Mouse (Mus musculus) T-helper 2 cell (primary cell): Measurements from ENCODE around the gene Cfap46.
"Not testable (repeated sequence)": the region's sequence is repeated elsewhere in the genome, so short reads cannot be mapped to it uniquely, and the experiment has no call there.

Experiments
- in situ Hi-C: fragments of 300-600 bp; cut with MboI, MseI; formaldehyde crosslinking; loops from one replicate; pipeline ENCODE4 v1.15.1; 2025; ENCODE audit warnings: high pct_unique_total_duplicates

The Cfap46 gene

GRCm38 (mm10) chr7:139666871-139667270 lies 16.7 kb downstream of the Cfap46 start:
- in situ Hi-C loops, result no loop called here

DNA sequence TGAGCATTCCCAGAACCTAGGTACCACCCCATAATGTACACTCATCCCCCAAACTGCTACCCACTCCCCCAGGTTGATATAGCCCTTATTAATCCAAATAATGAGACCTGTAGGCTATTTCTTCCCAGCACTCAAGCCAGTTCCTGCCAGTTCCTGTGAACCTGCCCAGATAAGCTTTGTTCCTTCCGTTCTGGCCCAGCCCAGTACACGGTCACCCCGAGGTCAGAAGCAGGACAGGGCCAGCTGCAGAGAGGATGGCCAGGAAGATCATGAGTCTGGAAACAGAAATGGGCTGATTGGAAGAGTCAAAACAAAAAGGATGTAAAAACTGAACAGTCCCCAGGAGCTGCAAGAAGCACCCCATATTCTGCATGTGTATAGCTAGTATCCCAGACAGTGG lies 20.3 kb downstream of the Cfap46 start:
- in situ Hi-C loops, result no loop called here

GRCm38 (mm10) chr7:139659901-139660300 lies 23.7 kb downstream of the Cfap46 start:
- in situ Hi-C loops, result not testable (repeated sequence)

DNA sequence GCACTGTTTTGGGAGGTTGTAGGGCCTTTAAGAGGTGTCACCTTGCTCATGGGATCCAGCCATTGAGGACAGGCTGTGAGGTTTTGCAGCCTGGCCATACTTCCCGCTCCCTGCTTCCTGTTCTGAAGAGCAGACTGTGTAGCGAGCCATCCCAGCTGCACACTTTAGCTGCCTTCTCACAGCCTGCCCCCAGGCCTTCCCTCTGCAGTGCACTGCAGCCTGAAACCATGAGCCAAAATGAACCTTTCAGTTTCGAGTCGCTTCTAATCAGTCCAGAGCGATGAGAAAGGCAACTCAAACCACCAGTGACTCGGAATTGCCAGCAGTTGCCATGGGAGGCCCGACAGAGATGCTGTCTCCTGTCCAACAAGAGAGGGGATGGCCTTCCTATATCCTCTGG lies 33.9 kb downstream of the Cfap46 start:
- in situ Hi-C loops, result loop anchor here (5.0 kb wide), 1 partner anchor 218 kb away; no protein-coding TSS in a partner anchor

DNA sequence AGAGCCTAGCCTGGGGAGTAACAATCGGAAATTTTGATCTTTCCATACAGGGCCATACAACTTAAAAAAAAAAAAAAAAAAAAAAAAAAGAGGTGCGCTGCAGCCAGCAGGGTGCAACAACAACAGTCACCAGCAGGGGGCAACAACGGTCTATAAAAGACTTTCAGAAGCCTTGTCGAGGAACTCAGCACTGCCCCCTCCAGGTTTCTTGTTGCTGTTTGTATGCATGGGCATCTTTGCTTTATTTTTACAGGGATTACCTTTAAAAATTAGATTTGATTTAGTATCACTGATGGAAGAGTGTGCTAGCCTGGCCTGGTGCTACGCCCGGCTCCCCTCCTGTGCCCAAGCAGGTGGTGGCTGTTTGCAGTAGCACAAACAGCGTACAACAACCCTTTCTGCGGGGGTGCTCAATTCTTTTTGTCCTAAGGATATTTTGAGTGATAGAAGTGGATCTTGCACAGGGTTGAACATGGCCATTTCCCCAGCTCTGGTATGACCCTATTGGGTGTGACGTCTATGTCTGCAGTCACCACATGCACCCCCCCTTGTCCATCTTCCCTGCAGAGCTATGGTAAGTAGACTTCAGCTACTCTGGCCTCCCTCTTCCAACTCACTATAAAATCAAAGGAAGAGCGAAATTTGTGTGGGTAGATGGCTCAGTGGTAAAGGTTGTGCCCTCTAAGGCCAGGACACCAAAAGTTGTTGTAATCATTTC lies 35.4 kb downstream of the Cfap46 start:
- in situ Hi-C loops, result no loop called here

DNA sequence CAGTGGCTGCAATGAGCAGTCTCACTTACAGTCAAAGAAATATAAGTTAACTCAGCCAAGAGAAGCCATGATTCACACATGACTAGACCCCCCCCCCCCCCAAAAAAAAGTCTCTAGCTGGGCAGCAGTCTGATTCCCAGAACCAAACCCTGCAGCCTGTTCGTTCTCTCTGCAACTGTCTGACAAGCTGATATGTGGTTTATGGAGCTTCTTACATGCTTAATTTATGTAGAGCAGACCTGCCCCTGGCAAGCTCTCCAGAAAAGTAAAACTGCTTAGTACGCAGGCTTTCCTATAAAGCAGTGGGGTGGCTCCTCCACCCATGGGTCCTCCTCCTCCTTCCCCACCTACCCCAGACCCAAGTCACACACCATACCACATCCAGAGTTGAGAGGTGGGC lies 50.2 kb downstream of the Cfap46 start:
- in situ Hi-C loops, result loop anchor here (10.0 kb wide), 1 partner anchor 231 kb away; no protein-coding TSS in a partner anchor

- in situ Hi-C loops, result no loop called here
Observed at GRCm38 (mm10) chr7:139625156-139625555, 58.5 kb downstream of the Cfap46 start.

GRCm38 (mm10) chr7:139622568-139622967 lies 61.0 kb downstream of the Cfap46 start:
- in situ Hi-C loops, result no loop called here

DNA sequence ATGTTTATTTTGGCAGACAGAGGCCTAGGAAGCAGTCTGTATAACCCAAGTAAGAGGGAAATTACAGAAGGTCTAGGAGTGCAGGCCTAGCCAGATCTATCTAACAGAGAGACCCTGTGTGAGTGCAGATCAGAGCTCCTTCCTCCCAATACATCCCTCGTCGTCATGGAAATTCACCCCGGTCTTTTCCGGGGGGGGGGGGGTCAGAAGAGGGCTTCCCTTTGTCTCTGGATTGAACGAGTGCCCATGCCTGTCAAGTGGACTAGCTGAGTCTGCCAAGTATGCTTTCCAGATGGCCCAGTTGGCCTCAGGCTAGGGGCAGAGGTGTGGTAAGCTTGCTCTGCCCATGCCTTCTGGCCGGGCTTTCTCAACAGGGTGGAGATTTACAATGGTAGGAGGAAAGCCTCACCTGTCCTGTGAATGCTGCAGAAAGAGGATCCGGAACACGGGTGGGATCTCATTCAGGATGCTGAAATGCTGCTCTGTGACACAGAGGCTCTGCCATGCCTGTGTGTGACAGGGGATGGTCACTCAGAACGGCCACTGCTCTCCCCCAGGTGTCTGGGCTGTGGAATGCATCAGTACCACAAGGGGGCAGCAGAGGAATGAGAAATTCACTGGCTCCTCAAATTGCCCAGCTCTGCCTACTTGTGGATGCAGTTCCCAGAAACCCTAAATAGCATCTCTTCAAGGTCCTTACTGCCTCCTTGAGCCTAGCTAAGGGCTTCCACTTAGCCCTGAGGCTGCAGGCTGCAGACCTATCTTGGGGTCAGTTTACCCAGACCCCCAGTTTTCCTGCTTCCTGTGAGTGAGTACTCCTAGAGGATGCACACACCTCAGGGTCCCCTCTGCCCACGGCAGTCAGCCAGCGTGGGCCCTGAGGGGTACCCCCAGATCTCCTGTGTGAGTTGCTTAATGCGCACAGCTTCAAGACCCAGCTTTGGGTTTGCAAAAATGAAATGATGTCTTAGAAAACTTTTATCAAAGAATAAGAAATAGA lies 67.5 kb downstream of the Cfap46 start:
- in situ Hi-C loops, result no loop called here

GRCm38 (mm10) chr7:139610328-139610727 lies 73.3 kb downstream of the Cfap46 start:
- in situ Hi-C loops, result no loop called here

DNA sequence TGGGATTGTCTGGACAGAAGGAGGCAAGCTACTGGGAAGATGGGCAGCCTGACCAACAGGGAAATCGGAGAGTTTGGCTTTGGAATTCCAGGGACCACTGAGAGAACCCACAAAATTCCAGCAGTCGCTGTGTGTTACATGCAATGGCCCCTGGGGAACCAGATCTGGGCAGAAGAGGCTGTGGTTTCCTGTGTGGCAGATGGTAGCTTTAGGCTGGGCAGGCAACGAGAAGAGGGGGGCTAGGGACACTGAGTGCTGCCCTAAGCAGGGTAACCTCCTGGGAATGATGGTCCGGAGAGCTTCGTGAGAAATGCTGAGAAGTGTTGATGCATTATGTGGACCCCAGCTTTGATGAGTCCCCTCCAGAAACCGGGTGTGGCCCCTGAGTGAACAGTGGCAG lies 87.8 kb downstream of the Cfap46 start:
- in situ Hi-C loops, result no loop called here

- in situ Hi-C loops, result no loop called here
Observed at GRCm38 (mm10) chr7:139595311-139595710, 88.3 kb downstream of the Cfap46 start.

DNA sequence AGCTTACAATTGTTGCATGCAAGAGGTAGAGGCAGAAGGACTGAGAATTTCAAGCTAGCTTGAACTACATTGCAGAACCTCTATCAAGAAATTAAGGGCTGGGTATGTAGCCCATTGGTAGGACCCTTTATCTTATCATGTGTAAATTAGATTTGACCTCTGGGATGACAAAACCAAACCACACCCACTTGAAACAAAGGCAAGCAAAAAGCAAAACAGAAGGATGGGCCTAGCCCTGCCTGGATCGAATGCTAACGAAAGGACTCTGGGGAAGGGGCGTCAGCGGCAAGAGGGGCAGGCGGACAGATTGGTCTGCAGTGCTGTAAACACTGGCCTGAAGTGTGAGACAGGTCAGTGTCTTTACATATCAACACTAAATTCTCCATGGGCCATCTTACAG lies 92.3 kb downstream of the Cfap46 start:
- in situ Hi-C loops, result no loop called here

DNA sequence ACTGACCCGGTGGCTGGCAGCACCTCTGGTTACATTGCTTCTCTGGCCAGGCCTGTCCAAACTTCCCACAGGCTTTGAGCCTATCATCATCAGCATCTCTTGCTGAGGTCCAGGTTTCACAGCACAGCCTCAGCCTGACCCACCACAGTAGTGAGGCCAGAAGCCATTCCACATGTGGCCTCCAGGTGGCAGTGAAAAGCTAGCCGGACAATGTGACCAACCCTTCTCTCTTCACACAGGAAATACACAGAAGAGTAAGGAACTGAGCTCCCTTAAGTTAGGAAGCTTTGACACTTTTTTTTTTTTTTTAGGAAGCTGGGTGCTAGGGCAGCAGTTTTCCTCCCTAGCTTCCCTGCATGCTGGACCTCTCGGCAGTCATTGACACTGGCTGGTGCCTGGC lies 93.3 kb downstream of the Cfap46 start:
- in situ Hi-C loops, result no loop called here

- in situ Hi-C loops, result no loop called here
Observed at GRCm38 (mm10) chr7:139587919-139588318, 95.7 kb downstream of the Cfap46 start.

- in situ Hi-C loops, result no loop called here
Observed at GRCm38 (mm10) chr7:139585183-139585821, 98.3 kb downstream of the Cfap46 start.

DNA sequence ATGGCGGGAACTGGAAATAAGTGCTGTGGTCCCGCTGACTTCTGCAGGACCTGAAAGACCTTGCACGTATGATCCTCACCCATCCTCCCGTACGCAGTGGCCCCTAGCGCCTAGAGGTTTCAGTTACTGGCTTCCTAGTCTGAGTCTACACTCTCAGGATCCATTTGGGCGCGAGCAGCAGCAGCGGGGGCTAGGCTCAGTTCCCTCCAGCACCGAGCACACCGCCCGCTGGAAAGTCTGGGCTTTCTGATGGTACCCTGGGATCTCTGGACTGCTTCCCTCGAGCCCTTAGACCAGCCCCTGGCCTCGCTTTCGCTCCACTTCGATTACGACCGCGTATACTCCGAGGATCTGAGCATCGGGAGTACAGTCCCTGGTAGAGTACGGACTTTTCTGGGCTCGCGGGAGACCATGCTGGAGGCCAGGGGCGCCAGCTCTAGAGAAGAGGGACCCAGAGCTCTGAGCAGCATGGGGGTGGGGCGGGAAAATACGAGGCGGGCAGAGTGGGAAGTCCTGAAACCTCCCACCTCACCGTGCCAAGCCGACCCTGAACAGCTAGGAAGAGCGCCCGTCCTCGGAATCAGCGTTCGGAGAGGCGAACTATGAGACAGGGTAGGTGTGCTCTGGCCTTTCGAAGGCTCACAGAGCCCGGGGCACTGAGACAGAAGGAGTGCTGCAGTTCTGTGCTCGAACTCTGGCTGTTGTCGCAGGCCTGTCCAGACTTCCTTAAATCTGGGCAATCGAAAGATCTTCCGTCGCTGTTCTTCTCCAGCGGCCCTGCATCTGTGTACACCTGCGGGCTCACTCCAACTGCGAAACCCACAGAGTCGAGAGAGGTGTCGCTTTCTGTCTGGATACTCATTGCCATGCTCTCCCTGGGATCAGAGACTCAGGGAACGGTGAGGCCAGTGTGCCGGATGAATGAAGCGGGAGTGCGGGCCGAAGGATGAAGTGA lies 99.1 kb downstream of the Cfap46 start:
- in situ Hi-C loops, result no loop called here

DNA sequence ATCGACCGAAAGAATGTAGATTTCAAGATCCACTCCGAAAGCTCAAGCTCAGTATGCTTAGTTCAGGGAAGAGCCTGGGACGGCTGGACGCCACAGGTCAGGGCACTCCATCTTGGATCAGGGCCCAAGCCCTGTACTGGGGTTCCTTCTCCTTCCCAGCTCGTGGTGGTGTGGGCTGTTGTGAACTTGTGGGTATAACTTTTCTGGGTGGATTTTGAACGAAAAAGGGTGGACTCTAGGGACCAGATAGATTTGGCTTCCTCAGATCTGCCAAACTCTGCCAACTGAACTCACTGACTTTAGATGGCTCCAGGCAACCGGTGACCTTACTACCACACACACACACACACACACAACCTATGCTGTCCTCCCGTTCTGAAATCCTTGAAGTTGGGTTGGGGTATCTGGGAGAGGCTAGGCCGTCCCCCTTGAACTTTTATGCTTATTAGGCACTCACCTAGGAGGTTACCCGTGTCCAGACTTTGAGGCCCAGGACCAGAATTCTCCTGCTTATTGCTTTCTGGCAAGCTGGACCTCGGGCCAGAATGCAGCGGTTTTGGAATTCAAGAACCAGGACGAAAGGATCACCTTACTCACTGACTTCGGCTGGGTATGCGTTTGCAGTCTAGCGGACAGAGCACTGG lies 100.4 kb downstream of the Cfap46 start:
- in situ Hi-C loops, result no loop called here

DNA sequence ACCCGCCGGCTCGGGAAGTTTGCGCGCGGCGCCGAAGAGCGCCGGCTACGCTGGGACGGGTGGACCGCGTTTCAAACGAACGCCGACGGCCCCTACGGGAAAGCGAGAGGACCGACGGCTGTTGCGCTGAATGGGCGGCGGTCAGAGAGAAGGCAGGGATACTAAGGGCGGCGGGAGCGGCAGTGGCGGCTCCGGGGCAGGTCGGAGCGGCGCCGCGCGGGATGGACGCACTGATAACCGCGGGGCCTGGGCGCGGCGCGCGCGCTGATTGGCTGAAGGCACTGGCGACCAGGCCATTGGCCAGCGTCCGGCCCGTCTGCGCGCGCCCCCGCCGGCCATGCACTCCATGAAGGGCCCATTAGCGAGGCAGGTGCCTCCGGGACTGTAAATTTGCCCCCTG lies 101.0 kb downstream of the Cfap46 start, which contains the start of gene Nkx6-2:
Nkx6-2 (minus strand) TSS at position 203 of the 400 bp plus-strand sequence.
- in situ Hi-C loops, result no loop called here
